Mouse (Mus musculus): Measurements from ENCODE around the gene Usp6nl.

The Usp6nl gene

GRCm38 (mm10) chr2:6331324-6332137 lies 9.1 kb downstream of the Usp6nl start:
- DNase-seq (ENCODE audit: low spot score in 2 of 2) = no peak

- DNase-seq (ENCODE audit: low spot score in 2 of 2) = no peak
Observed at GRCm38 (mm10) chr2:6333570-6333969, 11.1 kb downstream of the Usp6nl start.

DNA sequence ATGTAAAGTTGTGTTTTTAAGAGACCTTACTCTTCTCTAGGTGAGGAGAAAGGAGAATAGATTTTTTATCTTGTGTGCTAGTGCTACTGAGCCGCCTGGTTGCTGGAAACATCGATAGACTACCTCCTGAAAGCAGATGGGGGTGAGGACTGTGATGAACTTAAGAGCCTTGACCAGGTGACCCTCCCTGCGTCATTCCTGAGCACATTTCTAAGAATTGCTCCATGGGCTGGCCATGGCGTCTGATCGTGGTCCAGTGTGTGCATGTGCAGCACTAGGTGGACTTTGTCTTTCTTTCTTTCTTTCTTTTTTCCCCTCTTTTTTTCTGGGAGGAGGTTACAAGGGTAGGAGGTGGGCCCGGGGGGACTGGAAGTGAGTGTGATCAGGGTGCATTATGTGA lies 11.5 kb downstream of the Usp6nl start:
- no peak for DNase-seq (ENCODE audit: low spot score in 2 of 2)

- no peak for DNase-seq (ENCODE audit: low spot score in 2 of 2)
Observed at GRCm38 (mm10) chr2:6335032-6335735, 12.7 kb downstream of the Usp6nl start.

DNA sequence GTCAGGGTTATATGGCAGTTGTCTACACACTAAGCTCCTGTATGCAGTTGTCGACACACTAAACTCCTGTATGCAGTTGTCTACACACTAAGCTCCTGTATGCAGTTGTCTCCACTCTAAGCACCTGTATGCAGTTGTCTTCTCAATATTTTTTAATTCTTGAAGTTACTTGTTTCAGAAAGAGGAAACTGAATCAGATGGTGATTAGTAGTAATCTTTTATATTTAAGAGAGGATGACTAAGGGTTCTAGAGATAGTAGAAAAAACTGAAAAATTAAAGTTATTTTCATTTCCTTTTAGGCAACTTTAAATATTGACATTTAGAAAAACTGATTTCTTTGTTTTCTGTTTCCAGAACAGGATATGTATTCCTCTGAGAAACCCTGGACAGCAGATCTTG lies 13.5 kb downstream of the Usp6nl start:
- DNase-seq (ENCODE audit: low spot score in 2 of 2) = no peak

- DNase-seq (ENCODE audit: low spot score in 2 of 2) = no peak
Observed at GRCm38 (mm10) chr2:6336649-6337048, 14.2 kb downstream of the Usp6nl start.

GRCm38 (mm10) chr2:6337436-6337835 lies 15.0 kb downstream of the Usp6nl start:
- DNase-seq (ENCODE audit: low spot score in 2 of 2) = no peak

DNA sequence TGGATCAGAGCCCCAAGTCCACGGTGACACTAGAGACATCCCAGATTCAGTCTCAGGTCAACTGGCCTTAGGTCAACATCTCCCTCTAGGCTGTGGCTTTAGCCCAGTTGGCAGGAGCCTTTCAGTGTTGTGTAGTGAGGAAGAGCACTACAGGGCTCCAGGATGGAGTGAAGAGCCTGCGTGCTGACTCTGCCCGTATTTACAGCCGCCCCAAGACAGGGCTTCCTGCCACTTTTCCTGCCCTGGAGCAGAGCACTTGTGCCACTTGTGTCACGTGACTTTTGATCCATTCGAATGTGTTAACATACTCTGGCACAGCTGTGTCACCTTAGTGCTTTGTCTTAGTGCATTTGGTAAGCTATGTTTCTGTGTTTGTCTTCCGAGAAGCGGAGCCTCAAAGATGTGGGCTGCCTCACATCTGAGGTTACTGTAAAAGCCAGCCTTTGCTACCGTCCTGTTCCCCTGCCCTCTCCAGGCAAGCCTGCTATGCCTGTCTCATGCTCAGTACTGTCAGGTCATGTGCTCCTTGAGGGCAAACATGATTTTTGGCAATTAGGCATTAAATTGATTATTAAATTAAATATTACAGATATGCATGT lies 15.7 kb downstream of the Usp6nl start:
- DNase-seq (ENCODE audit: low spot score in 2 of 2) = no peak

DNA sequence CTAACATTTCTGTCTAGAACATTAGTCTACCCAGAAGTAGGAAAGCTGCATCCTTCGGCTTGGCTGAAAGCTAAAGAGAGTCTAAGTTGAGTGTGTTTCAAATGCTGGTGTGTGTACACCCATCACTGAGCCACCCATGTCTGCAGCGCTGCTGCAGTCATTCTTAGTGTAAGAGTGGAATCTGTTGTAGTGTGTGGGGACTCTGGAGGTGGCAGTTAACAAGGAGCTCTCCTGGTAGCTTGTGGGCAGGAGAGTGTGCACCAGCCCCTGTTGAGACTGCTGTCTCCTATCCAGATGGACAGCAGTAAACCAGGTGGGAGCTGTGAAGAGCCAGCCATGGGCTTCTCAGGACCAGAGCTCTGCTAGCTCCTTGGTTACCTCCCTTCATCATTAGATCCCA lies 18.0 kb downstream of the Usp6nl start:
- DNase-seq (ENCODE audit: low spot score in 2 of 2) = no peak

GRCm38 (mm10) chr2:6341496-6341895 lies 19.0 kb downstream of the Usp6nl start:
- no peak for DNase-seq (ENCODE audit: low spot score in 2 of 2)

DNA sequence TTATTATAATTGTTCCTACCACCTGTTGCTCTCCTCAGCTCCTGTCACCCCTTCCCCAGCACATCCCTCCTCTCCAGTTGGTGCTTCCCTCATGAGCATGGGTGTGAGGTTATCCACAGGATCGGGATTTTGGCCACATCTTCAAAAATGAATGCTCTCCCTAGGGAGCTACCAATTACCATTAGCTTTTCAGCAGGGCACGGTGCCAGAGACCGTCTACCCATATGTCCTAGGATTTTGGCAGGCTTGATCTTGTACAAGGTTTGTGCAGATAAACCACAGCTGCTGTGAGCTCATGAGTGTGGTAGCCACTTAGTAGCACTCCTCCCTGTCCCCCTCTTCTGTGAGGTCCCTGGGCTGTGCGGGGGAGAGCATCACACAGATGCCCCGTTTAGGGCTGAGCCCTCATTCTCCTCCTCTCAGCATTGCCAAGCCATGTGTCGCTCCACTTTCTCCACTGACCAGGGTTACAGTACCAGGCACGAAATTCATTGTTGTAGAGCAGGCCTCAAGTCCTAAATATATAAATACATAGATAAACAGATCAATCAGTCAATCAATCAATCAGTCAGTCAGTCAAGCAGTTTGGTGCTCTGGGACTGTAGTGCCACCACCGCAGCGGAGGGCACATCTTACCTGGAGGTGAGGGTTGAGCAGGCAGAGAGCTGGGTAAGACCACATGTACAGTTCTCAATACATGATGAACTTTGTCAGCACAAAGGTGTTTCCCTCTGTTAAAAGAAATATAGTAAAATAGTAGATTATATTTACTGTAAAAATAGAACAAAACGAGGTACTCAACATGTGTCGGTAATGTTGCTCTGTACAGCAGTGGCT lies 27.0 kb downstream of the Usp6nl start:
- no peak for DNase-seq (ENCODE audit: low spot score in 2 of 2)

DNA sequence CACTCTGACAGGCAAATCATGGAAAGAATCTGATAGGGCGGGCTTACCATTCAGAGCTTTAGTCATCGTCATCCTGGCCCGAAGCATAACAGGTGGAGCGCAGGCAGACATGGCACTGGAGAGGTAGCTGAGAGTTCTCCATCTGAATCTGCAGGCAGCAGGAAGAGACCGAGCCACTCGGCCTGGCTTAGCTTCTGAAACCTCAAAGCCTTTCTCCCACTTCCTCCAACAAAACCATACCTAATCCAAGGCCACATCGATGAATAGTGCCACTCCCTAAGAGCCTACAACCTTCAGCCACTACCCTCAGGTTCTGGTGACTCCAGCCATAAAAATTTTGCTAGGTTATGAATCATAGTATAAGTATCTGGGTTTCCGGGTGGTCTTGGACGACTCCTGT lies 27.7 kb downstream of the Usp6nl start:
- no peak for DNase-seq (ENCODE audit: low spot score in 2 of 2)

GRCm38 (mm10) chr2:6350931-6351695 lies 28.6 kb downstream of the Usp6nl start:
- no peak for DNase-seq (ENCODE audit: low spot score in 2 of 2)

DNA sequence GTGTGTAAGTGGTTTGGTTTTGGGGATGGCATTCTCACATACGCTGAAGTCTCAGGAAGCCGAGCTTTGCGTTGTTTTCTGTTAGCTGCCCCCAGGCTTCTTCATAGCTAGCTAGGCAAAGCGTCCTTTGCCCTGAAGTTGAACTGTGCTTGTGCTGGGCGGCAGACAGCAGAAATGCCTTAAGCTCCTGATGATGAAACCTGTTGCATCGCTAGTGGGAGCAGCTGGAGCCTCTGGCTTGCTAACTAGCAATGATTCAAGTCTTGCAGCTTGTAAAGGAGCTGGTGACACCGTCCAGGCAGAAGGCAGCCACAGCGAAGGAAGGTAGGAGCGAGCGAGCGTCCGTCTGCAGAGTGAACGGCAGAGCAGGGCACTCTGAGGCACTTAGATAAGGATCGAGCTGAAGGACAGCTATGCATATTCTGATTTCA lies 30.1 kb downstream of the Usp6nl start:
- no peak for DNase-seq (ENCODE audit: low spot score in 2 of 2)

GRCm38 (mm10) chr2:6353060-6353459 lies 30.6 kb downstream of the Usp6nl start:
- DNase-seq (ENCODE audit: low spot score in 2 of 2) = no peak

GRCm38 (mm10) chr2:6357306-6357705 lies 34.8 kb downstream of the Usp6nl start:
- no peak for DNase-seq (ENCODE audit: low spot score in 2 of 2)

- DNase-seq (ENCODE audit: low spot score in 2 of 2) = no peak
Observed at GRCm38 (mm10) chr2:6359645-6360044, 37.2 kb downstream of the Usp6nl start.

DNA sequence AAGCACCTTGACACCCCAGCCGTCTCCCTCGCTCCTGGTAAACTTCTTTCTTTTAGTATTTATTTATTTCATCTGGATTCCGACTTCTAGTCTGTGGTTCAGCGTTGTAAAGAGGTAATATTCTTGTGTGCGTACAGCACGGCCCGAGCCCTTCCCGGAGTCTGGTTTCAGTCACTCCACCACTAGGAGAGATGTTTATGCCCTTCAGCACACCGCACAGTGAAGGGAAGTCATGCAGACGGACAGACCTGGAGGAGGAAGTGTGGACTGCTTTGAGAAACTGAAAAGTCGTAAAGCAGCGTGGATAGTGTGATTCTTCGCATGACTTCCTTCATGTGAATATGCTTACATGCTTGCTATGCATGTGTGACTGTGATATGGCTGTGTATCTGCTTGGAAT lies 40.7 kb downstream of the Usp6nl start:
- no peak for DNase-seq (ENCODE audit: low spot score in 2 of 2)

DNA sequence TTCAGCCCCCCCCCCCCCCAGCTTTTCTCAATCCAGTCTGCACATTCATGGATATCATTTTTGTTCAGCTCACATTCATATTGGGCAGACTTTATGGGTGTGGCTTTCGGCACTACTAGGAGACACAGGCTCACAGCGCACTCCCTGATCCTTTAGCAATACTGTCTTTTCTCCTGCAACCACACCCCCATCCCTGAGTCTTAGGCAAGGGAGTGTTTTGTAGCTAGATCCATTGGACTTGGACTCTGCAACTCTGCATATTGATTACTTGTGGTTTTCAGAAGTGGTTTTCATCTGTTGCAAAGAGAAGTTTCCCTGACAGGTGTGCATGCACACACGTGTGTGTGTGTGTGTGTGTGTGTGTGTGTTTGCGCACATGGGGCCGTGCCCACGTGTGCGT lies 41.5 kb downstream of the Usp6nl start:
- DNase-seq (ENCODE audit: low spot score in 2 of 2) = no peak

GRCm38 (mm10) chr2:6366521-6366928 lies 44.1 kb downstream of the Usp6nl start:
- DNase-seq (ENCODE audit: low spot score in 2 of 2) = no peak

- no peak for DNase-seq (ENCODE audit: low spot score in 2 of 2)
Observed at GRCm38 (mm10) chr2:6366973-6367372, 44.5 kb downstream of the Usp6nl start.
